Mouse (Mus musculus) hindbrain, embryonic 16.5 days (tissue): Measurements from ENCODE around the gene Gpr180. TPM values are rescaled to one million over a fixed set of nuclear protein-coding genes. Genes with fewer than 3 reads are reported as not detected.

ENCODE experiments used
- ATAC-seq: fragments of 200-750 bp; cut with Nextera tagmentation; 2 replicates; pipeline ENCODE4 v1.8.0; 2017; ENCODE audit warnings: moderate TSS enrichment, moderate library complexity
- H3K27ac ChIP-seq: fragments of 300-500 bp; sonication (generic); 2 replicates; pipeline ENCODE4 v1.5.1; 2014; ENCODE audit warnings: low read depth, mild to moderate bottlenecking, control low read depth, low read length, moderate library complexity
- H3K27me3 ChIP-seq: fragments of 300-500 bp; sonication (generic); replicated peaks from 2 replicates; pipeline ENCODE4 v1.6.1; 2014; ENCODE audit warnings: low read length; ENCODE audit not compliant: control insufficient read depth, insufficient read depth
- H3K36me3 ChIP-seq: fragments of 300-500 bp; sonication (generic); 2 replicates; pipeline ENCODE4 v1.6.1; 2014; ENCODE audit warnings: mild to moderate bottlenecking, low read length, moderate library complexity, mixed read lengths; ENCODE audit not compliant: control insufficient read depth, insufficient read depth
- H3K4me1 ChIP-seq: fragments of 300-500 bp; sonication (generic); 2 replicates; pipeline ENCODE4 v1.6.1; 2014; ENCODE audit warnings: low read depth, low read length; ENCODE audit not compliant: control insufficient read depth, insufficient read depth
- H3K4me2 ChIP-seq: fragments of 300-500 bp; sonication (generic); 2 replicates; pipeline ENCODE4 v1.6.1; 2014; ENCODE audit warnings: mild to moderate bottlenecking, low read length, control low read depth, moderate library complexity
- H3K4me3 ChIP-seq: fragments of 300-500 bp; sonication (generic); 2 replicates; pipeline ENCODE4 v1.5.1; 2014; ENCODE audit warnings: mild to moderate bottlenecking, low read length, control low read depth, moderate library complexity
- H3K9ac ChIP-seq: fragments of 300-500 bp; sonication (generic); 2 replicates; pipeline ENCODE4 v1.6.1; 2014; ENCODE audit warnings: low read depth, mild to moderate bottlenecking, control low read depth, low read length, moderate library complexity
- H3K9me3 ChIP-seq: fragments of 300-500 bp; sonication (generic); 2 replicates; pipeline ENCODE4 v1.6.1; 2014; ENCODE audit warnings: mild to moderate bottlenecking, low read length, moderate library complexity; ENCODE audit not compliant: control insufficient read depth
- WGBS: fragments of 180-500 bp; shearing (Covaris S2); extraction: QIAGEN DNeasy Blood & Tissue Kit; methylation state at CpG from one replicate; pipeline ENCODE4 v1.1.7; 2014; 5-methylcytosine and 5-hydroxymethylcytosine counted together
- polyA plus RNA-seq: library from polyadenylated mRNA; unstranded; fragments of >200 nt; fragmentation: Nextera tagmentation; extraction: Ambion mirVana; gene quantifications from 2 replicates; pipeline ENCODE4 v1.2.1, GENCODE M21; 2015

Gpr180 gene
- polyA plus RNA-seq, 1 experiment from 2014 or later = 49.4 TPM

DNA sequence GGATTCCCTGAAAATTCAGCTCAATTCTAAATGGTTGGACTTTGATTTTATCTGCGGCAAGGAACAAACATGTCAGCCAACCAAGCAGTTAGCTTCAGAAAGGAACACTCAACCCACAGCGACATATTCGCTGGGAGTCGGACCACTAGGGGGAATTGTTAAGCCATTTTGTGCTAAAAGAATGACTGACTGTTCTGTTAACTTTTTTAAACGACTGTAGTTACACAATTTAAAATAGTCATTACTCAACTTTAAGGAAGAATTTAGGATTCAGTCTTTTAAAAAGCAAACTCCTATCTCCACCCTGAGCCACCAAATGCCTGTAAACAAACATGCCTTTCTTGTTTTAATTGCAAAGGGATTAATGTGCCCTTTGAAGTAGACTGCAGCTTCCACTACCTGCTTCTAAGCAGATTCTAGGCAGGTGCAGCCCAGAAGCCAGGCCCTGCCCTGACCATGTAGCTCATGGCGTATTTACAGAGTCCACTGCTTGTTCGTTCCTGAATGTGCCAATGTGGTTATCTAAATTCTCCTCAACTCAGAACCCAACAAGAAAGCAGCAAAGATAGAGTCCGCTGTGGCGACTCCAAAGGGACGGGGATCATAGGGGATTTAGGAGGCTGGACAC, 56.2 kb downstream of the Gpr180 start:
- Histone ChIP-seq H3K27ac (no peak overlapping the region), H3K4me1 (peaks cover 4% of the 10 kb centered on the region; the same call in 1 of the 2 replicates), H3K9ac (no peak overlapping the region), H3K36me3 (no peaks in the 10 kb centered on the region), H3K27me3 (no peaks in the 10 kb centered on the region; the same call in 1 of the 2 replicates), H3K4me2 (no peak overlapping the region), H3K9me3 (no peaks in the 10 kb centered on the region), H3K4me3 (no peak overlapping the region)
- 45% methylated on average over 10 of the region's 10 CpGs for WGBS
- no peak for ATAC-seq

DNA sequence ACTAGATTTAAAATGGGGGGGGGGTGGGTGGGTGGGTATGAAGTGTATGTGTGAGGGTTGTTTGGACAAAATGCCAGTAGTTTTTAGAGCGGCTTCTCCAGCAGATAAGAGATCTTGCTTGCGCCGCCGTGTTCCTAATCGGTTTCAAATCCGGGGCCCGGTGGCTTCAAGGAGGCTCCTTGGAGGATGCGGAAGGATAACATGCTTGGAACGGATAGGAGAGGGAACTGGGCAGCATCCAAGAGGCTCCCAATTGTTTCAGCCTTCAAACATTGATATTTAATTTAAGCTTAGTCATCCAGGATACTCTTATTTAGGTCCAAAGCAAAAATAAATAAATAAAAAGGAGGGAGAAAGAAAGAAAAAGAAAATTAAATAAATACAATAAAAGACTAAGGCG, 56.7 kb downstream of the Gpr180 start:
- H3K4me3 ChIP-seq = no peak overlapping the region
- peaks cover 4% of the 10 kb centered on the region; the same call in 1 of the 2 replicates for H3K4me1 ChIP-seq
- H3K27ac ChIP-seq = no peak overlapping the region
- H3K27me3 ChIP-seq = no peaks in the 10 kb centered on the region; the same call in 1 of the 2 replicates
- WGBS = 44% methylated on average over 10 of the region's 10 CpGs
- no peaks in the 10 kb centered on the region for H3K36me3 ChIP-seq
- no peak overlapping the region for H3K4me2 ChIP-seq
- ATAC-seq = no peak
- no peak overlapping the region for H3K9ac ChIP-seq
- H3K9me3 ChIP-seq = no peaks in the 10 kb centered on the region

DNA sequence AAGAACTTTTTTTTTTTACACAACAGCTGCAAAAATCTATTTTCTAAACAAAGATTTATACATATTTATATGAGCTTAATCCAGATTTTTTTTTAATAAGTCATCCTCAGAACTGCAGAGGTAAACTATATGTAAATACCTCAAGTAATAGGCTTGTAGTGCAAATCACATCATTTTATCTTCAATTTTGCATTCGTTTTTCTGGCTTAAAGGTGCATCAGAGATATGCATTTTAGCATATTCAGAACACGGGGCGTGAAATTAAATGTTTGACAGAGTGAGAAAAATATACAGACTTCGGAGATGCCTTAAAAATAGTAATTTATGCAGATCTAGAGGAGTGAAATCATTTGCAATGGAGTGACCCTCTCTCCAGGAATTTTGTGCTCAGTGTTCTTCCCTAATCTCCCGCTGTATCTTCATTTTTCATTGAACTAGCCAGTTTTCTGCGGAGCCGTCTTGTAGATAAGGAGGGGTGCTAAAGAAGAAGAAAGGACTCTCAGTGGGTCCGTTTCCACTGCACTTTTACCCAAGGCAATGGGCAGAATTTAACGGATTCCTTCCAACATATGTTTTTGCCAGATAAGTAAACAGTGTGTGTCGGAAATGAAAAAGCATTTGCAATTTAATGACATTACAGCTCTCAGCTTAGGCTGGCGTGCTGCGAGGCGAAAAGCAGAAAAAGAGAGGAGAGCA, 57.4 kb downstream of the Gpr180 start:
- no peaks in the 10 kb centered on the region; the same call in 1 of the 2 replicates for H3K27me3 ChIP-seq
- no peak for ATAC-seq
- H3K9ac ChIP-seq = no peak overlapping the region
- no peaks in the 10 kb centered on the region for H3K36me3 ChIP-seq
- peak overlapping the region; percentile 22 for H3K4me2 ChIP-seq
- H3K27ac ChIP-seq = no peak overlapping the region
- WGBS = 50% methylated on average over 13 of the region's 13 CpGs
- H3K9me3 ChIP-seq = no peaks in the 10 kb centered on the region
- H3K4me1 ChIP-seq = peaks cover 4% of the 10 kb centered on the region; the same call in 1 of the 2 replicates
- H3K4me3 ChIP-seq = no peak overlapping the region

DNA sequence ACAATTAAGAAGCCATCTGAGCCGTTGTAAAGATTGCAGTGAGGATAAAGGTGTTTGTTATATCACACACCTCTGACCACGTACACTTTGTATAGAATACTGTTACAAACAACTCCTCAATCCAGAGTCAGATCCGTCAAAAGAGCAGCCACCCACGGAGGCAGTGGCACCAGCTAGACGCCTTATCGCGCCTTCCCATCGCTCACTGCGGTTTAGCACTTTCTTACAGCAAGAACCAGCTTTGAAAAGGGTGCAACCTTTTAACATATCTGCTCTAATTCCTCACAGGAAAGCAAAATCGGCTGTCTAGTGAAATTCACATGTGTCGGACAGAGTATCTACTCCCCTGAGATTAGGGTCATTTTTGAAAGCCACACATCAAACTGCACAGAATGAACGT, 60.1 kb downstream of the Gpr180 start:
- Histone ChIP-seq H3K27me3 (no peaks in the 10 kb centered on the region; the same call in 1 of the 2 replicates), H3K4me1 (peaks cover 4% of the 10 kb centered on the region; the same call in 1 of the 2 replicates), H3K27ac (no peak overlapping the region), H3K36me3 (no peaks in the 10 kb centered on the region), H3K9me3 (no peaks in the 10 kb centered on the region), H3K4me2 (no peak overlapping the region), H3K4me3 (no peak overlapping the region), H3K9ac (no peak overlapping the region)
- 60% methylated on average over 12 of the region's 12 CpGs for WGBS
- ATAC-seq = no peak

DNA sequence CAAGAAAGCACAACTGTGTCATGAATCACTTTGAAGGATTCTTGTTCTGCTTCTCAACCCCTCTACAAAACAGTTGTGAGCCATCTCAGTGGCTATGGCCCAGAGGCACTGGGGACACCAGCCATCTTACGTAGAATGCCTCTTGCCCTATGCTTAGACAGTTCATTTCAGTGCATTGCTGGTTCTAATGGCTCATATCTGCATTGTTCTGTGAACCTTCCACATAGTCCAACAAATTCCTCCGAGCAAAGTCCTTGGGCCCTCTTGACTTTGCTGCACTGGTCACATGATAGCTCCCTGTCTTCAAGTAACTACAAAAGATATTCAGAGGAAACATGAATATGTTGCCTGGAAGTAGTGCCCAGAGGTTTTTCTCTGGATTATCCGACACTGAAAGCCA, 63.8 kb downstream of the Gpr180 start:
- Histone ChIP-seq H3K4me2 (no peak overlapping the region), H3K27me3 (no peaks in the 10 kb centered on the region), H3K36me3 (no peaks in the 10 kb centered on the region), H3K4me3 (no peak overlapping the region), H3K9ac (no peak overlapping the region), H3K4me1 (no peaks in the 10 kb centered on the region), H3K27ac (no peak overlapping the region), H3K9me3 (no peaks in the 10 kb centered on the region)
- WGBS = 87% methylated on average over 3 of the region's 3 CpGs
- no peak for ATAC-seq

DNA sequence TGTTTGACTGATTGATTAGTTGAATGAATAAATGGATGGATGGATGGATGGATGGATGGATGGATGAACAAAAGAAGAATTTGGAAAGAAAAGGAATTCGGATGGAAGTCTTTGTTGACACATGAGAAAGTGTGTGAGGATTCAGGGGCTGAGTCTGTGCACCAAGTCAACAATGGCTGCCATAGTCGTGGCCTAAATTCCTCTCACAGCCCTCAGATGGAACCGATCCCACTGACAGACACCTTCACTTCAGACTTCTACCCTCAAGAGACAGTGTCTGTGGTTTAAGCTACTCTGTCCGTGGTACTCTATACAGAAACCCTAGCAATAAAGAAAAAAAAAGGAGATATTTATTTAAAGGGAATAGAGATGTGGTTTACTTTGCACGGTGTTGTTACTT, 65.0 kb downstream of the Gpr180 start:
- Histone ChIP-seq H3K9me3 (no peaks in the 10 kb centered on the region), H3K9ac (no peak overlapping the region), H3K4me1 (no peaks in the 10 kb centered on the region), H3K36me3 (no peaks in the 10 kb centered on the region), H3K4me2 (no peak overlapping the region), H3K27me3 (no peaks in the 10 kb centered on the region), H3K4me3 (no peak overlapping the region), H3K27ac (no peak overlapping the region)
- 89% methylated on average over 5 of the region's 5 CpGs for WGBS
- ATAC-seq = no peak

DNA sequence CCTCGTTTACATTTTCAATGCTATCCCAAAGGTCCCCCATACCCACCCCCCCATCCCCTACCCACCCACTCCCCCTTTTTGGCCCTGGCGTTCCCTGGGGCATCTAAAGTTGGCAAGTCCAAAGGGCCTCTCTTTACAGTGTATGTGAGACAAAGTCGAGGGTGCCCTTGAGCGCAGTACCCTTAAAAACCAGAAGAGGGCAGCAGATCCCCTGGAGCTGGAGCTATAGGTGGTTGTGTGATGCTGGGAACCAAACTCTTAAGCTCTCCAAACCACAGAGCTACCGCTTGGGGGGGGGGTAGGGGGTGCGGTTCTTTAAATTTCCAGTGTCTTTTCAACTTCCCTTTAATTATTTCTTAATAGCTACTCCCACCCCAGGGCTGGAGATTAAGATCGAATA, 66.1 kb downstream of the Gpr180 start:
- 78% methylated on average over 7 of the region's 7 CpGs for WGBS
- Histone ChIP-seq H3K27me3 (no peaks in the 10 kb centered on the region), H3K9me3 (no peaks in the 10 kb centered on the region), H3K9ac (no peak overlapping the region), H3K4me1 (no peaks in the 10 kb centered on the region), H3K27ac (no peak overlapping the region), H3K4me3 (no peak overlapping the region), H3K4me2 (no peak overlapping the region), H3K36me3 (no peaks in the 10 kb centered on the region)
- ATAC-seq = no peak

DNA sequence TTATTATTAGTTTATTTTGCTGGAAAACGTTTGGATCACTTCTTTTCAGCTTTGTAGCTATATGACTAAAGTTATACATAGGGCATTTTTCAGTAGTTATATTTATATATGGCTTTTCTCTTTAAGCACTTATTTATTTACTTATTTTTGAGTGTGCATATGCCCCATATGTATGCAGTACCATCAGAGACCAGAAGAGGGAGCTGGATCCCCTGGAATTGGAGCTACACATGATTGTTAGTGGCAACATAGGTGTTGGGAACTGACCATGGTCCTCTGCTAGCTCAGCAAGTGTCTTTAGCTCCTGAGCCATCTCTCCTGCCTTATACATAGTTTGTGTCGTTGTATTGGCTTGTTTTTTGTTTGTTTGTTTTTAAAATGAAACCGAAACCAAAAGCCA, 70.4 kb downstream of the Gpr180 start:
- Histone ChIP-seq H3K9me3 (no peaks in the 10 kb centered on the region), H3K9ac (no peak overlapping the region), H3K27me3 (no peaks in the 10 kb centered on the region), H3K27ac (no peak overlapping the region), H3K36me3 (no peaks in the 10 kb centered on the region), H3K4me1 (no peaks in the 10 kb centered on the region), H3K4me2 (no peak overlapping the region), H3K4me3 (no peak overlapping the region)
- ATAC-seq = no peak
- 83% methylated on average over 3 of the region's 3 CpGs for WGBS

DNA sequence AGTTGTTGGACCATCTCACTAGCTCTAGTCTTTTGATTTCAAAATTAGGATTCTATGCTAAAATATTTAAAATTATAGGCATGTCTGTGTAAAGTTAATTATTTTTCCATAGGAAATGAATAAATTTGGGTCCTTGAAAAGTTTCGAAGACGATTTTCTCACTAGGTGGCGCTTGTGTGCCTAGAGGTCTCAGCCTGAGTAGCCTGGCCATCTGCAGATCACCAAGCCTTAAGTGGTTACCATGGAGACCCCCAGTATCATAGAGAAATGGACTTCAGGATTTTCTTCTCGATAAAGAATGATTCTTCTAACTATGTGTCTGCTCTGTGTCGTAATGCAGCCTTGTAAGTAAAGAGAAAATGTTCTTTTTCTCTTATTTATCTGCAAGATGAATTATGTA, 72.7 kb downstream of the Gpr180 start:
- H3K4me2 ChIP-seq = no peak overlapping the region
- H3K27ac ChIP-seq = no peak overlapping the region
- ATAC-seq = peak; percentile 72; the same call in 1 of the 2 replicates
- no peaks in the 10 kb centered on the region for H3K9me3 ChIP-seq
- H3K4me1 ChIP-seq = no peaks in the 10 kb centered on the region
- H3K27me3 ChIP-seq = no peaks in the 10 kb centered on the region
- no peaks in the 10 kb centered on the region for H3K36me3 ChIP-seq
- H3K9ac ChIP-seq = no peak overlapping the region
- H3K4me3 ChIP-seq = no peak overlapping the region
- 11% methylated on average over 5 of the region's 5 CpGs for WGBS
